Mouse (Mus musculus): ENCODE results near the gene Pdia6. TPM values are rescaled to one million over a fixed set of nuclear protein-coding genes. Genes with fewer than 3 reads are reported as not detected.

Gene Pdia6
- polyA plus RNA-seq, 1 experiment from 2014 or later, result 614 TPM

- H3K9ac ChIP-seq, result no peak overlapping the region
- ATAC-seq (replicated peaks; ENCODE audit: low FRiP score), result no peak
- H3K4me1 ChIP-seq, result no peaks in the 10 kb centered on the region
- no peaks in the 10 kb centered on the region for H3K27me3 ChIP-seq
- no peaks in the 10 kb centered on the region for H3K9me3 ChIP-seq (replicated peaks)
- no peak overlapping the region for H3K27ac ChIP-seq
- WGBS, result 73% methylated on average over 16 of the region's 16 CpGs
- H3K36me3 ChIP-seq, result no peaks in the 10 kb centered on the region
- H3K4me2 ChIP-seq, result no peak overlapping the region
- H3K4me3 ChIP-seq (replicated peaks), result no peak overlapping the region
Measured at GRCm38 (mm10) chr12:17310852-17311839, 44.8 kb downstream of the Pdia6 start.

DNA sequence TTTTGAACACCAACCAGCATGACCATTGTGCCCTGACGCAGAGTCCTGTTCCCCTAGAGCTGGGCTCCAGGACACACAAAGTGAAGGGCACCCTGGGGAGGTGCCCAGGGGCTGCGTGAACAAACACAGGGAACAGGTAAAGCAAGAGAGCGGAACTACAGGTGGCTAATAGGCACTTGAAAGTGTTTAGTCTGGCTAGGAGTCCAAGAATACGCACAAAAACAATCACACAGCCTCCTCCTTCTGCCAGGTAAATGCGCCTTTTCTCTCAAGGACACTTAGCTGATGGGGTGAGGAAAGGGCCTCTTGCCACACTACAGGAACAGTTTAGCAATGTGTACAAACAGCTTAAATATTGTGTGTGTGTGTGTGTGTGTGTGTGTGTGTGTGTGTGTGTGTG, 49.8 kb downstream of the Pdia6 start:
- Histone ChIP-seq H3K36me3 (no peaks in the 10 kb centered on the region), H3K27me3 (no peaks in the 10 kb centered on the region), H3K4me2 (no peak overlapping the region), H3K4me3 (replicated peaks) (no peak overlapping the region), H3K27ac (no peak overlapping the region), H3K9me3 (replicated peaks) (no peaks in the 10 kb centered on the region), H3K4me1 (peaks cover 5% of the 10 kb centered on the region; the same call in 1 of the 2 replicates), H3K9ac (no peak overlapping the region)
- 91% methylated on average over 5 of the region's 5 CpGs for WGBS
- no peak for ATAC-seq (replicated peaks; ENCODE audit: low FRiP score)

DNA sequence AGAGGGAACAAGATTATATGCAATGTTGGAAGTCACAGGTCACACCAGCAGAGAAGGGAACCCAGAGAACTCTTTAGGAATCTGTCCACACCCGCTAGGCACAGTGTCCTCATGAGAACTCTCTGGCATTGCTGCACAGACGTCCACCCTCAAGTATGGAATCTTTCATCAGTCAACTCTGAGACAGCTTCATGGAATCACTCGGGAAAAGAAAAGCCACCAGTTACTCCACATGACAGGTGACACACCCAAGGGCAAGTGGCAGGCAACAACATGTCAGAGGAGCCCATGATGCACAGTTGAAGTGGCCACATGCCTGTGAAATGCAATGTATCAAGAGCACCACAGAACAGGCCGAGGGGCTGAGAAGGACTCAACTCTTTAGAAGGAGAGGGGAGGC, 51.6 kb downstream of the Pdia6 start:
- WGBS, result 63% methylated on average over 4 of the region's 4 CpGs
- H3K4me3 ChIP-seq (replicated peaks), result no peak overlapping the region

GRCm38 (mm10) chr12:17318453-17318852, 52.1 kb downstream of the Pdia6 start:
- no peak overlapping the region for H3K4me3 ChIP-seq (replicated peaks)
- ATAC-seq (replicated peaks; ENCODE audit: low FRiP score), result no peak
- no peak overlapping the region for H3K4me2 ChIP-seq
- no peak overlapping the region for H3K27ac ChIP-seq
- H3K27me3 ChIP-seq, result peaks cover 11% of the 10 kb centered on the region
- H3K4me1 ChIP-seq, result peaks cover 5% of the 10 kb centered on the region; the same call in 1 of the 2 replicates
- no peaks in the 10 kb centered on the region for H3K36me3 ChIP-seq
- no peaks in the 10 kb centered on the region for H3K9me3 ChIP-seq (replicated peaks)
- 65% methylated on average over 3 of the region's 3 CpGs for WGBS
- no peak overlapping the region for H3K9ac ChIP-seq

More for the DNA sequence above, 51.6 kb downstream of the Pdia6 start:
- Histone ChIP-seq H3K9ac (no peak overlapping the region), H3K9me3 (replicated peaks) (no peaks in the 10 kb centered on the region), H3K4me1 (peaks cover 5% of the 10 kb centered on the region; the same call in 1 of the 2 replicates), H3K27ac (no peak overlapping the region), H3K27me3 (peaks cover 7% of the 10 kb centered on the region), H3K4me2 (no peak overlapping the region), H3K36me3 (no peaks in the 10 kb centered on the region)
- no peak for ATAC-seq (replicated peaks; ENCODE audit: low FRiP score)

- H3K4me3 ChIP-seq (replicated peaks), result peak overlapping the region; percentile 47
- peak; percentile 70 for ATAC-seq (replicated peaks; ENCODE audit: low FRiP score)
- peaks cover 11% of the 10 kb centered on the region for H3K4me1 ChIP-seq
- WGBS, result 3% methylated on average over 51 of the region's 51 CpGs
- H3K9me3 ChIP-seq (replicated peaks), result no peaks in the 10 kb centered on the region
- H3K27me3 ChIP-seq, result peaks cover 45% of the 10 kb centered on the region
- H3K36me3 ChIP-seq, result no peaks in the 10 kb centered on the region
- peak overlapping the region; percentile 42 for H3K9ac ChIP-seq
- H3K27ac ChIP-seq, result no peak overlapping the region
- H3K4me2 ChIP-seq, result peak overlapping the region; percentile 85
Measured at GRCm38 (mm10) chr12:17324549-17325470, 58.5 kb downstream of the Pdia6 start.

GRCm38 (mm10) chr12:17329259-17329658, 62.9 kb downstream of the Pdia6 start, which contains the start of gene Atp6v1c2:
Gene Atp6v1c2, minus strand, starts transcription at chr12:17329359.
- 70% methylated on average over 3 of the region's 3 CpGs for WGBS
- Histone ChIP-seq H3K4me1 (peaks cover 10% of the 10 kb centered on the region), H3K36me3 (no peaks in the 10 kb centered on the region), H3K27me3 (peaks cover 25% of the 10 kb centered on the region), H3K4me2 (no peak within 1 kb of the TSS), H3K9me3 (replicated peaks) (no peaks in the 10 kb centered on the region), H3K27ac (no peak within 1 kb of the TSS), H3K9ac (no peak within 1 kb of the TSS), H3K4me3 (replicated peaks) (no peak within 1 kb of the TSS)
- no peak for ATAC-seq (replicated peaks; ENCODE audit: low FRiP score)

GRCm38 (mm10) chr12:17333459-17333858, 67.1 kb downstream of the Pdia6 start:
- no peaks in the 10 kb centered on the region for H3K9me3 ChIP-seq (replicated peaks)
- no peak overlapping the region for H3K4me3 ChIP-seq (replicated peaks)
- no peak overlapping the region for H3K9ac ChIP-seq
- H3K4me1 ChIP-seq, result no peaks in the 10 kb centered on the region
- no peak overlapping the region for H3K4me2 ChIP-seq
- no peaks in the 10 kb centered on the region for H3K36me3 ChIP-seq
- peaks cover 3% of the 10 kb centered on the region; the same call in 1 of the 2 replicates for H3K27me3 ChIP-seq
- WGBS, result 26% methylated on average over 1 of the region's 1 CpGs
- no peak for ATAC-seq (replicated peaks; ENCODE audit: low FRiP score)
- no peak overlapping the region for H3K27ac ChIP-seq

Other genes with a start within 250 kb of the Pdia6 start
- 0.58 and 0.64 TPM in 2 replicates for gene Kcnf1, start 89.7 kb upstream of the Pdia6 start, polyA plus RNA-seq (2015; fragmentation: Nextera tagmentation; extraction: Ambion mirVana)
- 2.6 and 2.7 TPM in 2 replicates for gene Atp6v1c2, start 62.8 kb downstream of the Pdia6 start, polyA plus RNA-seq (2015; fragmentation: Nextera tagmentation; extraction: Ambion mirVana)
- 28.2 and 28.7 TPM in 2 replicates for gene Nol10, start 81.9 kb downstream of the Pdia6 start, polyA plus RNA-seq (2015; fragmentation: Nextera tagmentation; extraction: Ambion mirVana)

Measured in kidney, embryonic 15.5 days (tissue).